ENCODE assay signal across 9 mouse cellular contexts in genomic region chr8:121301431-121301830, GRCm38 (mm10).
DNase-seq lines count a peak whose midpoint lies in the region; ATAC-seq and TF ChIP-seq lines count a peak whose summit lies in the region.
"Had no signal": no experiment of that assay in that cellular context is flagged by ENCODE, and none has a peak within 500 bp of the region (broad histone marks: within the 10 kb centered on the region; RNA-seq: fewer than 3 reads in every experiment).

No protein-coding gene starts in this region.

- H3K27me3 ChIP-seq in spleen, adult 2 months (ENCODE audit: control insufficient read depth, insufficient read depth, low read length): no peaks in the 10 kb centered on the region
- peaks cover 34% of the 10 kb centered on the region for H3K27me3 ChIP-seq in hindbrain, embryonic 10.5 days (ENCODE audit: insufficient read depth, poor library complexity, severe bottlenecking)
- peaks cover 97% of the 10 kb centered on the region for H3K27me3 ChIP-seq in megakaryocyte, embryonic 14.5 days (replicated peaks)

- no peaks in the 10 kb centered on the region for H3K36me3 ChIP-seq in spleen, adult 2 months (ENCODE audit: control insufficient read depth, insufficient read depth, low read length)
- no peaks in the 10 kb centered on the region for H3K36me3 ChIP-seq in hindbrain, embryonic 10.5 days
- H3K36me3 ChIP-seq in megakaryocyte, embryonic 14.5 days (replicated peaks; ENCODE audit: low read length): no peaks in the 10 kb centered on the region

- H3K4me3 ChIP-seq in spleen, adult 2 months (ENCODE audit: extremely low read depth, insufficient read depth, insufficient read length): peak overlapping the region; percentile 30
- H3K4me3 ChIP-seq in hindbrain, embryonic 10.5 days: peak overlapping the region; percentile 40
- peak overlapping the region; percentile 83 for H3K4me3 ChIP-seq in megakaryocyte, embryonic 14.5 days (replicated peaks)
- H3K4me3 ChIP-seq: myocyte had no signal

- H3K4me1 ChIP-seq in spleen, adult 2 months (ENCODE audit: control insufficient read depth, insufficient read depth, insufficient read length): peaks cover 19% of the 10 kb centered on the region
- H3K4me1 ChIP-seq in hindbrain, embryonic 10.5 days (replicated peaks): peaks cover 42% of the 10 kb centered on the region
- peaks cover 25% of the 10 kb centered on the region for H3K4me1 ChIP-seq in megakaryocyte, embryonic 14.5 days

- DNase-seq in spleen, adult 2 months (ENCODE audit: low read depth in 1 of 2, low spot score in 2 of 2): no peak
- no peak for DNase-seq in spleen, postnatal 10 days (ENCODE audit: low spot score in 2 of 2)
- peak; percentile 61 for DNase-seq in hindbrain, embryonic 10.5 days (ENCODE audit: low spot score)
- no peak for DNase-seq in cerebellum, postnatal 4 days (ENCODE audit: low spot score in 2 of 2)
- no peak for DNase-seq in cerebellum, postnatal 10 days
- no peak for DNase-seq in testis, postnatal 10 days (ENCODE audit: low spot score)

- no peak for ATAC-seq in erythroblast, adult 5-6 weeks (replicated peaks; ENCODE audit: low FRiP score, poor library complexity, severe bottlenecking)

- TF ChIP-seq POLR2A in spleen, adult 2 months (IDR thresholded peaks at IDR 0.05; ENCODE audit: low read depth, low read length): no peak

- H3K9me3 ChIP-seq in hindbrain, embryonic 10.5 days: no peaks in the 10 kb centered on the region
- 0 out of 2 replicates have a peak, but pooled peaks cover 5% of the 10 kb centered on the region for H3K9me3 ChIP-seq in megakaryocyte, embryonic 14.5 days

- 11% methylated on average over 15 of the region's 15 CpGs for WGBS in spleen, adult 2 months
- 8% methylated on average over 15 of the region's 15 CpGs for WGBS in hindbrain, embryonic 10.5 days

- H3K27ac ChIP-seq in spleen, adult 2 months (ENCODE audit: insufficient read depth, low read length): no peak overlapping the region
- H3K27ac ChIP-seq in hindbrain, embryonic 10.5 days: peak overlapping the region; percentile 82

- no peak for TF ChIP-seq CTCF in spleen, adult 2 months (IDR thresholded peaks at IDR 0.05; ENCODE audit: extremely low read depth, insufficient read depth, insufficient read length, insufficient replicate concordance)

Comparison
In these comparisons a context has a peak if more than half of its experiments do, and no peak if none do; other contexts are left out.
1. H3K4me3 ChIP-seq: peak in every context shown above with its lines; median percentile 83 in megakaryocyte, embryonic 14.5 days; 40 in hindbrain, embryonic 10.5 days; 30 in spleen, adult 2 months.